Mouse (Mus musculus) liver, embryonic 13.5 days (tissue): ENCODE results near the gene Stra8. TPM values are rescaled to one million over a fixed set of nuclear protein-coding genes. Genes with fewer than 3 reads are reported as not detected.

Experiments
- ATAC-seq: fragments of 200-750 bp; cut with Nextera tagmentation; 2 replicates; pipeline ENCODE4 v1.8.0; 2017; ENCODE audit warnings: low read depth, mild to moderate bottlenecking, moderate number of reproducible peaks, moderate library complexity
- DNase-seq: peaks from one replicate; pipeline ENCODE4 v3.0.0; 2022
- H3K27ac ChIP-seq: fragments of 300-500 bp; sonication (generic); 2 replicates; pipeline ENCODE4 v1.5.1; 2015; ENCODE audit warnings: moderate library complexity, mild to moderate bottlenecking, inconsistent platforms
- H3K27me3 ChIP-seq: fragments of 300-500 bp; sonication (generic); 2 replicates; pipeline ENCODE4 v1.6.1; 2015; ENCODE audit warnings: mild to moderate bottlenecking, inconsistent platforms
- H3K36me3 ChIP-seq: fragments of 300-500 bp; sonication (generic); 2 replicates; pipeline ENCODE4 v1.6.1; 2015; ENCODE audit warnings: mild to moderate bottlenecking, inconsistent platforms
- H3K4me1 ChIP-seq: fragments of 300-500 bp; sonication (generic); replicated peaks from 2 replicates; pipeline ENCODE4 v1.6.1; 2015; ENCODE audit warnings: inconsistent platforms
- H3K4me2 ChIP-seq: fragments of 300-500 bp; sonication (generic); 2 replicates; pipeline ENCODE4 v1.6.1; 2015; ENCODE audit warnings: inconsistent platforms, mild to moderate bottlenecking, moderate library complexity
- H3K4me3 ChIP-seq: fragments of 300-500 bp; sonication (generic); replicated peaks from 2 replicates; pipeline ENCODE4 v1.5.1; 2015; ENCODE audit warnings: mild to moderate bottlenecking, inconsistent platforms
- H3K9ac ChIP-seq: fragments of 300-500 bp; sonication (generic); 2 replicates; pipeline ENCODE4 v1.6.1; 2015; ENCODE audit warnings: mild to moderate bottlenecking, inconsistent platforms
- H3K9me3 ChIP-seq: fragments of 300-500 bp; sonication (generic); replicated peaks from 2 replicates; pipeline ENCODE4 v1.6.1; 2016; ENCODE audit warnings: inconsistent platforms
- WGBS: fragments of 180-500 bp; shearing (Covaris S2); methylation state at CpG from one replicate; pipeline ENCODE4 v1.1.7; 2015; ENCODE audit not compliant: insufficient replicate concordance; 5-methylcytosine and 5-hydroxymethylcytosine counted together
- polyA plus RNA-seq: library from polyadenylated mRNA; unstranded; fragments of >200 nt; fragmentation: Nextera tagmentation; extraction: Ambion mirVana; gene quantifications from 2 replicates; pipeline ENCODE4 v1.2.1, GENCODE M21; 2015

The Stra8 gene
- polyA plus RNA-seq, 1 experiment from 2014 or later, result not detected

DNA sequence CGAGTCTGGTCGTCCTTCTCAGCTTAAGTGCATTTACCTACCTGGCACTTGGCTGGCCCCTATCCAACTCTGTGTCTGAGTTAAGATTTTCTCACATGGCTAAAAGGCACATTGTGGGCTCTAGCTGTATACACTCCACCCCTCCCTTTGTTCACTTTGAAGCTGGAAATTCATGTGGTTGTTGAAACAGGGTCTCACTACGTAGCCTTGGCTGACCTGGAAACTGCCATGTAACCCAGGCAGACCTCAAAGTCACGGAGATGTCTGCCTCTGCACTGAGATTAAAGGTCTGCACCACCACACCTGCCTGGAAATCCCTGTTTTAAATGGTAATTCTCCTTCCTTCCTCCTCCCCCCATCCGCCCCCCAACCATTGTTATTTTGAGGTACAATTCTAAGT, 23.5 kb downstream of the Stra8 start:
- Histone ChIP-seq H3K27me3 (peaks cover 5% of the 10 kb centered on the region), H3K4me2 (no peak overlapping the region), H3K4me3 (no peak overlapping the region), H3K4me1 (peaks cover 8% of the 10 kb centered on the region), H3K9me3 (no peaks in the 10 kb centered on the region), H3K9ac (no peak overlapping the region), H3K36me3 (no peaks in the 10 kb centered on the region), H3K27ac (no peak overlapping the region)
- ATAC-seq (no peak), DNase-seq (no peak)
- WGBS, result 62% methylated on average over 5 of the region's 5 CpGs

DNA sequence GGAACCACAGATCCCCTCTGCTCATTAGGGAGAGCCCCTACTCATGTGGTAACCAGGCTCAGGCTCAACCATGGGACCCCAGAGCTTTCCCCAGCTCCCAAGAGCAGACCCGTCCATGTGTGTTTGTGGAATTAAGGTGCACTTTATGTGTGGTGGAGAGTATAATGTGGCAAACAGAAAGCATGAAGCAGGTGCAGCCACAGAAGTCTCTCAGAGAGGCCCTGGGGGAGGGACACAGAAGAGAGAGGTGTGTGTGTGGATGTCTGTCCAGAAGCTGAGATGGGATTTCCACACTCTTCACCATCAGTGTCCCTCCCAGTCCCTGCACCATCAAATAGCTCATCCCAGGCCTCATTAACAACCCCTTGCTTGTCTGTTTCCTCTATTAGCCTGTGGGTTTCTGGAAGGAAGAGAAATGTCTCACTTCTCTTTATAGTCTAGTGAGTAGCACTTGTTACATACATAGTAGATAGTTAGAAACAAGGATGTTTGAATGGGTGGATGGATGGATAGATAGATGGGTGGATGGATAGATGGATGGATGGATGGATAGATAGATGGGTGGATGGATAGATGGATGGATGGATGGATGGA, 26.6 kb downstream of the Stra8 start:
- 50% methylated on average over 1 of the region's 1 CpGs for WGBS
- Histone ChIP-seq H3K4me3 (no peak overlapping the region), H3K4me1 (no peaks in the 10 kb centered on the region), H3K9me3 (no peaks in the 10 kb centered on the region), H3K36me3 (no peaks in the 10 kb centered on the region), H3K9ac (no peak overlapping the region), H3K27me3 (peaks cover 20% of the 10 kb centered on the region), H3K27ac (no peak overlapping the region), H3K4me2 (no peak overlapping the region)
- no peak for DNase-seq
- no peak for ATAC-seq

DNA sequence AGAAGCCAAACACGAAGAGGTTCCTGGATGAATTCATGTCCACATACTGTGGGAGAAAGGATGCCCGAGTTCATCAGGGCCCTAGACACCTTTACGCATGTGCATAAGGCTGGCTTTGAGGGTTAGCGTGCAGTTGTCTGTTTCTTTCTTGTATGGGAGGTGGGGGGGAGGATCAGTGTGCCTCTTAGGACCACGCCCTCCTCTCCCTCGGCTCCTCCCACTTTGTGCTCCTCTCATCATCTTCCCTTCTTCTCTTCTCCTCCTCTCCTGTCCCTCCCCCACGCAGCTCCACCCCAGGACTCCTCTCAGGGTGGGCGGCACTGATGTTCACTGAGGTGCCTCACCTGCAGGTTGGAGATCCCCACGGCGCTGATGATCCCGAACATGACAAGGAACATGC, 28.5 kb downstream of the Stra8 start:
- H3K4me3 ChIP-seq, result no peak overlapping the region

DNA sequence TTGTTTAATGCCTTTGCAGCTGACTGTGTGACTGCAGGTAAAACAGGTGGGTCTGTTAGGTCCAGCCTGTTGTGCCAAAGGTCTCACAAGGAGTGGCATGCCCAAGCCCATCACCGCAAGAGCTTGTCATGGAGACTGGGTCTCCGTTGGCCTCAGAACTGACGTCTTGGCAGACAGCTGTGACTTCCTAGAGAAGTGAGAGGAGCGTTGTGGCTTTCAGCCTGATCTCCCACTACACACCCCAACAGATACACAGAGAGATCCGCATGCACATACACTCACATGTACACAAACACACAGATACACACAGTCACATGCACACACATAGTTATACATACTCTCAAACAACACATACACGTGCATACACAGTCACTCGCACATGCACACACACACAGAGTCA, 31.6 kb downstream of the Stra8 start:
- peaks cover 11% of the 10 kb centered on the region for H3K4me1 ChIP-seq
- H3K9ac ChIP-seq, result no peak overlapping the region
- DNase-seq, result no peak
- H3K4me2 ChIP-seq, result no peak overlapping the region
- no peak overlapping the region for H3K27ac ChIP-seq
- H3K36me3 ChIP-seq, result no peaks in the 10 kb centered on the region
- WGBS, result 65% methylated on average over 7 of the region's 7 CpGs
- peaks cover 20% of the 10 kb centered on the region for H3K27me3 ChIP-seq
- ATAC-seq, result no peak
- no peaks in the 10 kb centered on the region for H3K9me3 ChIP-seq
- H3K4me3 ChIP-seq, result no peak overlapping the region

More for the DNA sequence above, 28.5 kb downstream of the Stra8 start:
- ATAC-seq (no peak), DNase-seq (no peak)
- no peak overlapping the region for H3K9ac ChIP-seq
- H3K9me3 ChIP-seq, result no peaks in the 10 kb centered on the region
- no peaks in the 10 kb centered on the region for H3K36me3 ChIP-seq
- H3K27ac ChIP-seq, result no peak overlapping the region
- H3K4me2 ChIP-seq, result peak overlapping the region; percentile 17; the same call in 1 of the 2 replicates
- 19% methylated on average over 11 of the region's 11 CpGs for WGBS
- H3K27me3 ChIP-seq, result peaks cover 20% of the 10 kb centered on the region
- no peaks in the 10 kb centered on the region for H3K4me1 ChIP-seq

DNA sequence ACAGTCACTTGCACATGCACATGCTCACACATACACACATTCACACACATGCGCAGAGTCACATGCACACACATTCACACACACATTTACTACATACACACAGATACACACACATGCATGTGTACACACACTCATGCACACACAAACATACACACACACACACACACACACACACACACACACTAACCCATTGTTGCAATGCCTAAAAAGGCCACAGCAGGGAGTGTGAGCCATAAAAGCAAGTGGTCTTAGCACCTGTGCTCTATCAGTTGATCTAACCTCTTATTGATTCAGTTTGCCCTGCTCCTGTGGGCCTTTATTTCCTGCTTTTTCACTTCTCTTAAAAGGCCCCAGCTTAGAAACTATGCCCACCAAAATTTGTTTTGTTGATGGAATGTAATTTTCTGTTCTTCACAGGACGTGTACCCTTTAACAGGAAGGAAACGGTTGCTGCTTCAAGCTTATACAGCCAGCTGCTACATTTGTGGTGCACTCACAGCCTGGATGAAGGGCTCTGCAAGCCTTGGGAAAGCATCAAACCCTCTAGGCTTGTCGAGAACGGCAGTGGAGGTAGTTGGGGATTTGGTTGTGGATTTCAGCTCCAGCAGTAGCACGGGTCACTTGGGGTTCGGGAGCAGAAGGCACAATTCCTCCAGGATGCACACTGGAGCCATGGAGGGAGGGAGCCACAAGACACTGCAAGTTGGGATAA, 32.1 kb downstream of the Stra8 start:
- DNase-seq (no peak), ATAC-seq (no peak)
- peaks cover 11% of the 10 kb centered on the region for H3K4me1 ChIP-seq
- no peak overlapping the region for H3K27ac ChIP-seq
- peaks cover 20% of the 10 kb centered on the region for H3K27me3 ChIP-seq
- 44% methylated on average over 7 of the region's 7 CpGs for WGBS
- H3K4me3 ChIP-seq, result no peak overlapping the region
- H3K36me3 ChIP-seq, result no peaks in the 10 kb centered on the region
- no peak overlapping the region for H3K9ac ChIP-seq
- no peaks in the 10 kb centered on the region for H3K9me3 ChIP-seq
- no peak overlapping the region for H3K4me2 ChIP-seq

DNA sequence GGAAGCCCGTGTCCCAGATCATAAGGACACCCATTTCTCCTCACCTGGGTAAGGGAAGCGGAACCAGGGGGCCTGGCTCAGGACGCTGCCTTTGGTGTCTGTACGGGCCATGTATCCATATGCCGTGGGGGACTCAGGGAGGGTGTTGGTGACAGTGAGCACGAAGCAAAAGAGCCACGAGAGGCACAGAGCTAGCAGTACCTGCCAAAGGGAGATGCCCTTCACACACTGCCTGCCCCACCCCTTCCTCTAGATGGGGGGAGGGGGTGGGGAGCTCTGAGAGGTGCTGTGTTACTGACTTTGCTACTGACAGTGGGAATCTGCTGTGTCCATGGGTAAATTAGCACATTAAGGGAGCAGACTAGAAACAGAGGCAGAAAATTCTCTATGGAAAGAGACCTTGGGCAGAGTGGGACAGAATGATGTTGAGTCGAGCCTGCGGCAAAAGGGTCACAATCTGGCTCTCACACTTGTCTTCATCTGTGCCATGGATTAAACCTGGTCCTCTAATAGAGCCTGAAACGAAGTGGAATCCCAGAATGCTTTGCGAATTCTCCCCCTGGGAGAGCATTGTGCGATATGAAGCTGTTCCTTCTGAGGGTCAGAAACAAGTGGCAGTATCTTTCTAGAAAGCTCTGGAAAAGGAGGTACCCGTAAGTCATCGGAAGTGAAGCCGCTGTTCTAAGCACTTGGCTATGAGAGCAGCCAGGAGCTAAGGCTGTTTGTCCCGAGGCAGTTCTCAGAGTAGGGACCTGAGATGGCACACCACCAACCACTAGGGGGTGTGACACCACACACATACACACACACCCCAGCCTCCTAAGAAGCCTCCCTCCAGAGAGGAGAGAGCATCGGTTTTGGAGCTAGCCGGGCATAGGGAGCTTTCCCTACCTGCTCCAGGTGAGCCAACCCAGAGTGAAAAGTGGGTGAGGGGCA, 35.2 kb downstream of the Stra8 start:
- peak overlapping the region; percentile 58 for H3K4me2 ChIP-seq
- H3K4me3 ChIP-seq, result peak overlapping the region; percentile 11; the same call in 1 of the 2 replicates
- H3K27me3 ChIP-seq, result 0 out of 2 replicates have a peak, but pooled peaks cover under 1% of the 10 kb centered on the region
- no peak overlapping the region for H3K27ac ChIP-seq
- H3K9ac ChIP-seq, result no peak overlapping the region
- peak; percentile 77 for ATAC-seq
- H3K36me3 ChIP-seq, result no peaks in the 10 kb centered on the region
- H3K4me1 ChIP-seq, result peaks cover 11% of the 10 kb centered on the region
- no peaks in the 10 kb centered on the region for H3K9me3 ChIP-seq
- DNase-seq, result peak; percentile 18
- WGBS, result 40% methylated on average over 18 of the region's 18 CpGs

DNA sequence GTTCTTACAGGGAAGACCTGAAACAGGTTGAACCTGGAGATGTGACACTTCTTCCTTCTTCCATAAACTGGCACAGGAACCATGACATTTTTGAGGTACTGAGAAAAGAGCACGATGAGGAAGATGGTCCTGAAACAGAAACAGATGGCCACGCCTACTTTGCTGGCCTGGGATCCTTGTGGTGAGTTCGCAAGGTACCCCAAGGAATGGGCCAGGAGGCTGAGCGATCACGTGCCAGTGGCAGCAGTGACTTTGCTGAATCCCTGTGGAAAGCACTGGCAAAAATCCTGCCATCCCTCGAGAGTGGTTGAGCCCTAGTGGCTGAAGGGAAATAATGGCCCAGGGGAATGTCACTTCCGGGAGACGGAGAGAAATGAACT, 35.9 kb downstream of the Stra8 start:
- H3K4me2 ChIP-seq, result peak overlapping the region; percentile 58
- 0 out of 2 replicates have a peak overlapping the region, but pooled peaks have one; percentile 11 for H3K4me3 ChIP-seq
- no peaks in the 10 kb centered on the region for H3K36me3 ChIP-seq
- no peak overlapping the region for H3K9ac ChIP-seq
- no peaks in the 10 kb centered on the region for H3K27me3 ChIP-seq
- H3K9me3 ChIP-seq, result no peaks in the 10 kb centered on the region
- ATAC-seq (no peak), DNase-seq (no peak)
- H3K27ac ChIP-seq, result no peak overlapping the region
- 34% methylated on average over 8 of the region's 8 CpGs for WGBS
- peaks cover 11% of the 10 kb centered on the region for H3K4me1 ChIP-seq

DNA sequence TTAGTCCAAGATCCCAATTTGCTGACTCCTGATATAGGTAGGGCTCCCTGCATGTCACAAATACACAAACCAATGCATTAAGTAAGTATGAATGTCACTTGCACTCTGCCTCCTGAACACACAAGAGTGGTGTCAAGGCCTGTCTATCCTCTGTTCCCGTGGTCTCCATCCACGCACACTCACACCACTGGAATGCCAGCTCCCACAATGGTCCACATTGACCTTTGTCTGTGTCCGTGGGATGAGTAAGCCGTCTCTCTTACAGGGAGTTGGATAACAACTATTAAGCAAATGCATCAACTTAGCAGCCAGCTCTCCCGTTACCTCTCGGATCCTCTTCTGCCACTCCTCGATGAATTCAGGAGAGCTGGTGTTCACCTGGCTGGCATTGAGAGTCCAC, 39.2 kb downstream of the Stra8 start:
- no peak overlapping the region for H3K4me3 ChIP-seq
- H3K36me3 ChIP-seq, result no peaks in the 10 kb centered on the region
- no peaks in the 10 kb centered on the region for H3K9me3 ChIP-seq
- H3K9ac ChIP-seq, result no peak overlapping the region
- ATAC-seq (no peak), DNase-seq (no peak)
- no peak overlapping the region for H3K27ac ChIP-seq
- no peaks in the 10 kb centered on the region for H3K27me3 ChIP-seq
- H3K4me2 ChIP-seq, result no peak overlapping the region
- H3K4me1 ChIP-seq, result peaks cover 11% of the 10 kb centered on the region
- WGBS, result 79% methylated on average over 7 of the region's 7 CpGs

DNA sequence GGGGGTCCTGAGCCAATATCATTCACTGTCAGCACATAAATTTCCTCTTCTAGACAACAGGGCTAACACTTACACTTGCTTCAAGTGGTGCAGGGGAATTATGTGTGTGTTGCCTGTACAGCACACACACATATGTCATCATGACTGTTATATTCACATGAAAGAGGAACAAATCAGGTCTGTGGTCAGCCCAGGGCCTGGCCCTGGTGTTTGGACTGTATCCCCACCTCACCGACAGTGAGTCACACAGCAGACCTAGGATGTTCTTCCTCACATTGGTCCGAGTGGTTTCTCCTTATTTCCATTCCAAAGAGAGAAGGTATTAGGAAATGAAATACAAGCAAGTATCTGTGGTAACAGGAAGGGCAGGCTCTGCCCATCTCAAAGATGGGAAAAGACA, 44.6 kb downstream of the Stra8 start:
- 42% methylated on average over 2 of the region's 2 CpGs for WGBS
- Histone ChIP-seq H3K27me3 (no peaks in the 10 kb centered on the region), H3K4me2 (no peak overlapping the region), H3K36me3 (no peaks in the 10 kb centered on the region), H3K27ac (no peak overlapping the region), H3K9me3 (no peaks in the 10 kb centered on the region), H3K4me3 (no peak overlapping the region), H3K9ac (no peak overlapping the region), H3K4me1 (no peaks in the 10 kb centered on the region)
- ATAC-seq (no peak), DNase-seq (no peak)

DNA sequence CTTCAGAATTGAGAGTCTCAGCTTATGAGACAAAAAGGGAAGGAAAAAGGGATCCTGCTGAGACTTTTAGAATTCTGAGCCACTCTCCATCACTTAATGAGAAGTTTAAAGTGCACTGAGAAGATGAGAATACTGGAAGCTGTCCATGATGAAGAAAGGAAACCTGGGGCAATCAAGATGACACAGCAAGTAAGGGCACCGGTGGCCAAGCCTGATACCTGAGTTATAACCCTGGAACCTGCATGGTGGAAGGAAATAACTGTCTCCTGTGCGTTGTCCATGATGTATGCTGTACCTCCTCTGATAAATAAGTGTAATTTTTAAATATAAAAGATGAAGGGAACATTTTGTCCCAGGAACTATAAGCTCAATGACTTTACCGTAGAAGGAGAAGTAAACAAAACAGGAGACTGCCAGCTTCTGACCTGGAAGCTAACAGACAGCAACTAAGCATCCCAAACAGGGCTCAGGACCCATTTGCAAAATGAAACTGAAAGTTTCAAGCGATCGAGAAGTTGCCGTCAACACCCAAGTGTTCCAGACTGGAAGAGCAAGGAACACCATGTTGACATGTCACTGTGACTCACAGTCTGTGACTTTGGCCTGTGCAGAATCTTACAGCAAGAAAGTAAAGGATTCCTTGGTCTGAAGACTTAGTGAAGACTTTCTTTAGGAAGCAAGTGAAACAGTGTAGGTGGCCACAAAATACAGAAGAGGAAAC, 46.0 kb downstream of the Stra8 start:
- WGBS, result 68% methylated on average over 6 of the region's 6 CpGs
- no peak overlapping the region for H3K4me3 ChIP-seq

DNA sequence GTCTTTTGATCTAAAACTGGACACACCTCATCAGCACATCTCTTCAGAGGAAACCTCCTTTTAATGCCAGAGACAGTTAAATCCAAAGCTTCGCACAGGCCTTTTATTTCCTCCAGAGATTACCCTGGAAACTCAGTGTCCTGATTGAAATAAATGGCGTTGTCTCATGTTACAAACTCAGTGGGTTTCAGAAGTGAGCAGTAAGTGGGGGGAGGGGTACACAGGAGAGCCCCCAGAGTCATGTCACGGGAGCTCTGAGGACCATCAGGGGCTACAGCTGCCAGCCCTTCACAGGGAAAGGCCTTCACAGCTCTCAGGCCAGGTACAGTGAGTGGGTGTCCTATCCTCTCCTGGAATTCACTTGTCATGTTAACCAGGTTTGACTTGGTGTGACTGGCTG, 51.2 kb downstream of the Stra8 start:
- H3K27ac ChIP-seq, result no peak overlapping the region
- H3K9me3 ChIP-seq, result no peaks in the 10 kb centered on the region
- no peak overlapping the region for H3K9ac ChIP-seq
- WGBS, result 47% methylated on average over 3 of the region's 3 CpGs
- no peaks in the 10 kb centered on the region for H3K4me1 ChIP-seq
- no peak overlapping the region for H3K4me3 ChIP-seq
- no peaks in the 10 kb centered on the region for H3K36me3 ChIP-seq
- ATAC-seq (no peak), DNase-seq (no peak)
- no peak overlapping the region for H3K4me2 ChIP-seq
- no peaks in the 10 kb centered on the region for H3K27me3 ChIP-seq

More for the DNA sequence above, 46.0 kb downstream of the Stra8 start:
- Histone ChIP-seq H3K4me2 (no peak overlapping the region), H3K36me3 (no peaks in the 10 kb centered on the region), H3K27ac (no peak overlapping the region), H3K9ac (no peak overlapping the region), H3K9me3 (no peaks in the 10 kb centered on the region), H3K27me3 (no peaks in the 10 kb centered on the region), H3K4me1 (no peaks in the 10 kb centered on the region)
- ATAC-seq (no peak), DNase-seq (no peak)
